Mouse (Mus musculus): Measurements from ENCODE around the gene Slc16a6. TPM values are rescaled to one million over a fixed set of nuclear protein-coding genes. Genes with fewer than 3 reads are reported as not detected.

The Slc16a6 gene
- polyA plus RNA-seq, 1 experiment from 2014 or later: 3.7 TPM

Small RNA genes lying within 50 kb of the gene (microRNA-seq; reads per million reads assigned to microRNA genes)
- not detected for gene Gm25540

Other genes starting within 250 kb of the Slc16a6 start
- gene Rgs9, start 175.5 kb downstream of the Slc16a6 start, polyA plus RNA-seq (2016; fragmentation: Nextera tagmentation; extraction: Ambion mirVana): 1.9 TPM in 2 replicates
- 20.7 and 22.4 TPM in 2 replicates for gene Gna13, start 110.8 kb downstream of the Slc16a6 start, polyA plus RNA-seq (2016; fragmentation: Nextera tagmentation; extraction: Ambion mirVana)
- not detected in 2 replicates for gene 9930022D16Rik, start 59.7 kb downstream of the Slc16a6 start, polyA plus RNA-seq (2016; fragmentation: Nextera tagmentation; extraction: Ambion mirVana)
- gene Amz2, start 47.7 kb downstream of the Slc16a6 start, polyA plus RNA-seq (2016; fragmentation: Nextera tagmentation; extraction: Ambion mirVana): 44.4 and 48.5 TPM in 2 replicates
- 2.4 and 2.7 TPM in 2 replicates for gene Arsg, start 224 bp downstream of the Slc16a6 start, polyA plus RNA-seq (2016; fragmentation: Nextera tagmentation; extraction: Ambion mirVana)
- 38.6 and 43.0 TPM in 2 replicates for gene Wipi1, start 138.4 kb upstream of the Slc16a6 start, polyA plus RNA-seq (2016; fragmentation: Nextera tagmentation; extraction: Ambion mirVana)
- gene Prkar1a, start 175.8 kb upstream of the Slc16a6 start, polyA plus RNA-seq (2016; fragmentation: Nextera tagmentation; extraction: Ambion mirVana): 375 and 392 TPM in 2 replicates
- 3.3 and 3.5 TPM in 2 replicates for gene Fam20a, start 248.7 kb upstream of the Slc16a6 start, polyA plus RNA-seq (2016; fragmentation: Nextera tagmentation; extraction: Ambion mirVana)

Data from embryonic facial prominence, embryonic 12.5 days (tissue).